Mouse (Mus musculus) ovary, postnatal 10 days (tissue): ENCODE data around the gene Tmem107.
A peak's percentile ranks its signal among the peaks of the same experiment; 100 is the strongest.

Source experiments
- DNase-seq: peaks from one replicate; pipeline ENCODE4 v3.0.0; 2022; ENCODE audit warnings: low spot score

Tmem107 gene

DNA sequence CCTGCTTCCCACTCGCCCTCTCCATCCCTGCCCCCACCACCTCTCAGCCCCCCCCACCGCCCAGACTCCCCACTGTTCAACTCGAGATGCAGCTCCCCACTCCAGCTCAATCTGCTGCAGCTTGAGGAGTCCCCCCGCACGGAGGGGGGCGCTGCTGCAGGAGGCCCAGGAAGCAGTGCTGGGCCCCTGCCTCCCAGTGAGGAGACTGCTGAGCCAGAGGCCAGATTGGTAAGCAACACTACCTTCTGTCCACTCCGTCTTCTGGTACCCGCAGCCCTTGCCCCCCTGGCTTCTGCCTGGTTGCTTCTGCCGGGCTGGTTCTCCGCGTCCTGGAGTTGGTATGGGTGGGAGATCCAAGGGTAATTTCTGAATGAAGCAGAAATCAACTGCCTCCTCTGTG is 36.2 kb downstream of the Tmem107 start:
- DNase-seq, result no peak

DNA sequence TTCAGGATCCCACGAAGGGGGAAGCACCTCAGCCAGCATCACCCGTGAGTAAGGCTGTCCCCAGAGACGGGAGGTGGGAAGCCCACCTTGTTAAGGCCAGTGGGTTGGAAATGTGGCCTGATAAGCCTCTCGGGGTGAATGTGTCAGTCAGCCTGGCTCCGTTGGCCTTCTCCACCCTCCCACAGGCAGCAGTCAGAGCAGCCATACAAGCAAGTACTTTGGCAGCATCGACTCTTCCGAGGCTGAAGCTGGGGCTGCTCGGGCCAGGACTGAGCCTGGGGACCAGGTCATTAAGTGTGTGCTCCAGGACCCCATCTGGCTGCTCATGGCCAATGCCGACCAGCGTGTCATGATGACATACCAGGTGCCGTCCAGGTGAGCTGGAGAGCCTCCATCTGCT is 37.1 kb downstream of the Tmem107 start:
- DNase-seq, result no peak

DNA sequence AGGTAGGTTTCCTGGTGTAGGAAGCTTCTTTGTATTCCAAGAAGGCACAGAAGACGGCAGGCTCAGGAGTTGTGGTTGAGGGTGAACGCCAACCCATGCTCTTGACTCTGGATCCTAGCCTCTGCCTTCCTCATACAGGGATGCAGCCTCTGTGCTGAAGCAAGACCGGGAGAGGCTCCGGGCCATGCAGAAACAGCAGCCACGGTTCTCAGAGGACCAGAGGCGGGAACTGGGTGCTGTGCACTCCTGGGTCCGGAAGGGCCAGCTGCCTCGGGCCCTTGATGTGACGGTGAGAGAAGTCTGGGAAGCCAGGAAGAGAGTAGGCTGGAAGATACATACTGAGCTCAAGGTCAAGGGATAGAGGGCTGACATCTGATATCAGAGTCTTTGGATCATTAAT is 37.6 kb downstream of the Tmem107 start:
- no peak for DNase-seq

DNA sequence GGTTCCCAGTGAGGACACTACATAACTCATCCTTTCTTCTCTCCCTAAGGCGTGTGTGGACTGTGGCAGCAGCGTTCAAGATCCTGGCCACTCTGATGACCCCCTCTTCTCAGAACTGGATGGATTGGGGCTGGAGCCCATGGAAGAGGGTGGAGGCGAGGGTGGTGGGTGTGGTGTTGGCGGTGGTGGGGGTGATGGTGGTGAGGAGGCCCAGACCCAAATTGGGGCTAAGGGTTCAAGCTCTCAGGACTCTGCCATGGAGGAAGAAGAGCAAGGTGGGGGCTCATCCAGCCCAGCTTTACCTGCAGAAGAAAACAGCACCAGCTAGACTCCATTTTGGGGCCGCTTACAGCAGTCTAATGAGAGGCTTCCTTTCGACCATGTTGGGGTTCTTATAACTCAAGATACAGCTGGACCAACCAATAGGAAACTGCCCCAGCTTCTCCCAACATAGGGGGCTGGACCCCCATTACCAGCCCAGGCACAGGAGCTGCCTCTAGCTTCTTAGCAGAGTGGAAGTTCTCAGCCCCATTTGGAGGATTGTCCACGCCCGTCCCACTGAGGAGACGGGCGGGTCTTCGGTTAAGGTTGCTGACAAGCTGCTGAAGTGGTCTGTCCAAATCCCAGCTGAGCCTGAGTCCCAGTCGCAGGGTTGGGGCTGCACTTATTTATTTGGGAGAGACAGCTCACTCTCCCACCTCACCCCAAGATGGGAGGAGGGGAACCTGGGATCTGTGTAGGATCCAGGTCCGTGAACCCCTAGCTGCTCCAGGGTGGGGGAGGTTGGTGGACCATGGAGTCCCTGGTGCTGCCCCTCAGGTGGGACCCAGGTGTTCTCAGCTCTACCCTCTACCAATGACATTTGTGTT is 38.7 kb downstream of the Tmem107 start:
- DNase-seq, result no peak

DNA sequence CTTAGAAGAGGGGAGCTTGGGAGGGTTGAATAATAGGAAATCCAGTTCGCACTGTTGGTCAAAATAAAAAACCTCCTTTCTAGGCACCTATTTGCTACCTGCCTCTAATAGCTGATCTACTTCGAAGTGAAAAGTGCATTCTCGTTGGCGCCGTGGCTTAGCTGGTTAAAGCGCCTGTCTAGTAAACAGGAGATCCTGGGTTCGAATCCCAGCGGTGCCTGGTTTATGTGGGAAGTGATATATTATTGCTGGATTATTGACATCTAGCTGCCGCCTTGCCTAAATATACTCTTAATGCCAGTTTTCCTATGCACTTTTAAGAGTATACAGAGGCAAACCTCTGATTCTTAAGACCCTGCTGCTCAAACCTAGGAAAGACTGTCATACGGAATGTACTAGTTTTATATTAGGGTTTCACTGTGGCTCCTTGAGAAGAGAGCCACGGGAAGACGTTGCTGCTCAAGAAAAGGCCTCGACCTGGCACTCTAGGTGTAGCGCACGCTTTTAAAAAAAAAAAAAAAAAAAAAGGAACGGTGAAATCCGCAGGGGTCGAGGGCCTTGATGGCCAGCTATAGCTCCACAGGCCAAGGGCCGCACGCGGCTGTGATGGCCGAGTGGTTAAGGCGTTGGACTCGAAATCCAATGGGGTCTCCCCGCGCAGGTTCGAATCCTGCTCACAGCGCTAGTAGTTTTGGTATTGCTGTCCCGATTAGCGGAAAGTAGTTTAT is 39.9 kb downstream of the Tmem107 start:
- peak; percentile 99 for DNase-seq

DNA sequence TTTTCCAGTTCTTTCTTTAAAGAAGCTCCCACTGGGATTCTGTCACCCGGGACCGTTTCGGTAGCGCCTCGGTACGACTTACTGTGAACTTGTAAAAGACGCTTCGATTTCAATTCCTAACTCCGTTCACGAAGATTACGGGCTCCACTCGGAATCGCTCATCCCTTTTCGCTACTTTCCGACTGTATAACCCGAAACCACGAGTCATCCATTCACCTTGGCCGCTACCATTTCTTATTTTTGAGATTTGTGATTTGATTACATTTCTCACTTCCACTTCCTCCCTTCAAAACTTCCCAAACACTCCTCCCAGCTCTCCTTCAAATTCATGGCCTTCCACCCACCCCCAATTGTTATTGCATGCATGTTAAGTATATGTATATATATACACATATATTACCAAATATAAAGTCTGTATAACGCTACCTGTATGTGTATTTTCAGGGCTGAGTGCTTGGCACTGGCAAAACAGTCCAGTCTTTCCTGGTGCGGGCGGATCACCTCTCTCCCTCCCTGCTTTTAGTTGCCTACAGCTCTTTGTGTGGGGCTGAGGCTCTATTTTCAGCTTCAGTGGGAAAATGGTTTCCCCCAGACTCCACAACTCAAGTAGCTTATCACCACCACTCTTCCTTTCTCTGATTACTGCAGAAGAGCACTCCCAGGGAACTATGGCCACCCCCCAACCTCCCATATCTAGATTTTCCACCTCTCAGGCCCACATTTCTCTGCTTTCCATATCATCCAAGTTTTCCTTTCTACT is 40.6 kb downstream of the Tmem107 start:
- DNase-seq, result no peak

DNA sequence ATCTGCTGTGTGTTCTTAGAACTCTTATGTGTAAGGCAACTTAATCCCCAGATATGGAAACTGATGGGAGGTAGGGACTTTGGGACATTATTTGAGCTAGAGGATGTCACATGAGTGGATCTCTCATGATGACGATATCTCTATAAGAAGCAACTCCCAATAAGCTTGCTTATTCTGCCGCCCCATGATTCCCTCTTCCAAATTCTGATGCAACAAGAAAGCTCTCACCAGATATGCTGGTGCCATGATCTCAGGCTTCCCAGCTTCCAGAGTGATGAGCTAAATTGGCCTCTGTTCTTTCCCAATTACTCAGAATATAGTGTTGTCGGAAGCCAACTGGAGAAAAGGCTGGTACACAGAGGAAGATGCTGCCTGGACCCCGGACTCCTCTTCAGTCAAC is 41.3 kb downstream of the Tmem107 start:
- no peak for DNase-seq

DNA sequence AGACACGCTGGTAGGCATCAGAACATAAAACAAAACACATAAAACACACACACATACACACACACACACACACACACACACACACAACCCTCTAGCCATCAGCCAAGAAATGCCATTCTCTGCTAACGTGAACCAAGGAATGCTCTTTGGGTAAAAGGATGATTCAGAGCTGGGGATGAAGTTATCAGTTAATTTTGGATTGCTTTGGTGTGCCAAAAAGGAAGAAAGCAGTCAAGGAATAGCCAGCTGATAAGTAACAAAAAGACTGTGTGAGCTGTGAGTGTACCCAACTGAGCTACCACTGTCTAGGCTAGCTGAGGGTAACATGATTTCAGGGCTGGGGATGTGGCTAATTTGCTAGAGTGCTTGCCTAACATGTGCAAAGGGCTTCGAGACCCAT is 43.4 kb downstream of the Tmem107 start:
- no peak for DNase-seq

DNA sequence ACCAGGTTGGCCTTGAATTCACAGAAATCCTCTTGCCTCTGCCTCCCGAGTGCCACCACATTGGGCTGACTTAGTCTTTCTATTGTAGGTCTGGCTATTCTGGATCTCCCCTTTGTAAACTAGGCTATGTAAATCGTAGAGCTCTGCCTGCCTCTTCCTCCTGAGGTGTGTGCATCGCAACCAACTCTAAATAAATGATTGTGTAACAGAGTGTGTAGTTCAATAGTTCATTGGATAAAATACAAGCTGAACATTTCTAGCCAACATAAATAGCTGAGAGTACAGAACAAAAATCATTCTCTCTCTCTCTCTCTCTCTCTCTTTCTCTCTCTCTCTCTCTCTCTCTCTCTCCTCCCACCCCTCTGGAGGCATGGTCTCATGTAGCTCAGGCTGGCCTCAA is 44.0 kb downstream of the Tmem107 start:
- DNase-seq, result no peak

DNA sequence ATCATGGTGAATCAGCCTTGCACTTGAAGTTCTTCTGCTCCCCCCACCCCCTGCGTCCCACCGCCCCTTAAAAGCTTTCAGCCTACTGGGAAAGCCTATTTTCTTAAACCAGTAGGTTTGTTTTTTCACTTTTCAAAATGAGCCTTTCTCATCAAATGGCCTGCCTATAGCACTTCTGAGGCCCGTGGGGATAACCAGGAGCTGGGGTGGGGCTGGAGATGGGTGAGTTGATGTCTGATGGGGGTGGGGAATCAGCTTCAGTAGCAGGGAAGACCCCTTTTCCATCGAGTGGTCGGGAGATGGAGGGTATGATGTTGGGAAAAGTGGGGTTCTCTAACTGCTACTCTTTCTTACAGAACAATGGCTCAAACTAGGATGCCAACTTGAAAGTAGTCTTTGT is 46.2 kb downstream of the Tmem107 start:
- no peak for DNase-seq

DNA sequence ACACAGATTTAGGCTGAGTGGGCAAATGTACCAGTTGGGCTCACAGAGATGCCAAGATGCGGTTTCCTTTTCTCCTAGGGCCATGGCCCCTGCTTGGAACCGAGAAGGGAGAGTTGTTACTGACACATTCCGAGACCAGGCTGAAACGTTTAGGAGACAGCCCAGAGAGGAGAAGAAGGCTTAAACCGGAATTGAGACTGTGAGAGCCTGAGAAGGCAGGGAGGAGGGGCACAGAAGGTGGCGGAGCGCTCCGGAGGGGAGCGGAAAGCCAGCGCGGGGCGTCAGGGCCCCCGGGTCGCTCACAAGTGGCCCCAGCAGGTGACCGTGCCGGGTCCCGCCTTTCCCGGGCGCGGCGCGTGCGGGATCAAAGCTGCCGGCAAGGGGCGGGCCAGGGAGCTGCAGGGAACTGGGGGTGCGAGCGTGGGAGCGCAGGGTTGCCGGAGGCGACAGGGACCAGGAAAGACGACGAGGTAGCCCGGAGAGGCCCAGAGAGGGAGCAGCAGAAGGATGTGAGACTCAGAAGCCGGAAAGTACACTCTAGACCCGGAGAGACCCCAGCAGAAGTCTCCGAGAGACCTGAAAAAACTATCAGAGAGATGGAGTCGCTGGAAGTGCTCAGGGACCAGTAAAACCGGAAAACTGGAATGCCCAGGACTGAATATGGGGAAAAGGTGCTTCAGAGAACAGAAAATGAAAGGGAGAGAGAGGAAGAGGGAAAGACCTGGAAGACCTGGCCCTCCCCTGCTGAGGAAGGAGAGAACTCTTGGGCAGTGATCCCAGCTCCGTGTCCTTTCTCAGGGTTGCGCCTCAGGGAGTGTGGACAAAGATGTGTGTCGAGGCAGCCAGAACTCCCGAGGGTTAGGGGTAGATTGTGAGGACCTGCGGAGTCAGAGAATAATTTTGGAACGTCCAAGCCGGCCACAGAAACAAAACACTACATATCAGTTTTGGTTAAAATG is 47.4 kb downstream of the Tmem107 start:
- DNase-seq, result peak; percentile 38

DNA sequence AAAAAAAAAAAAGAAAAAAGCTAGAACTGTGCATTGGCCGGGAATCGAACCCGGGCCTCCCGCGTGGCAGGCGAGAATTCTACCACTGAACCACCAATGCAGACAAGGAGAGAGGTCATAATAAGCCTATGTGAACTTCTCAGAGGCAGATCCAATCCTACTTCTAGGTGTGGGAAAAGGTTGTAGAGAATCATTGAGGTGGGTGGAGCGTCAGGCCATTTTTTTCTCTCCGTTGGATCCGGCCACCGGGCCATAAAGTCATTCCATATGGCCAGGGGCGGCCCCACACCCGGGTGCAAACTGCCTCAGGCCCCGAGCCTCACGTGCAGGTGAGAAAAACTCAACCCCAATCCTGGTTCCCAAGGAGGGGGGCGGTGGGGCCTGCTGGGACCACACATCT is 48.2 kb downstream of the Tmem107 start:
- DNase-seq, result peak; percentile 84

DNA sequence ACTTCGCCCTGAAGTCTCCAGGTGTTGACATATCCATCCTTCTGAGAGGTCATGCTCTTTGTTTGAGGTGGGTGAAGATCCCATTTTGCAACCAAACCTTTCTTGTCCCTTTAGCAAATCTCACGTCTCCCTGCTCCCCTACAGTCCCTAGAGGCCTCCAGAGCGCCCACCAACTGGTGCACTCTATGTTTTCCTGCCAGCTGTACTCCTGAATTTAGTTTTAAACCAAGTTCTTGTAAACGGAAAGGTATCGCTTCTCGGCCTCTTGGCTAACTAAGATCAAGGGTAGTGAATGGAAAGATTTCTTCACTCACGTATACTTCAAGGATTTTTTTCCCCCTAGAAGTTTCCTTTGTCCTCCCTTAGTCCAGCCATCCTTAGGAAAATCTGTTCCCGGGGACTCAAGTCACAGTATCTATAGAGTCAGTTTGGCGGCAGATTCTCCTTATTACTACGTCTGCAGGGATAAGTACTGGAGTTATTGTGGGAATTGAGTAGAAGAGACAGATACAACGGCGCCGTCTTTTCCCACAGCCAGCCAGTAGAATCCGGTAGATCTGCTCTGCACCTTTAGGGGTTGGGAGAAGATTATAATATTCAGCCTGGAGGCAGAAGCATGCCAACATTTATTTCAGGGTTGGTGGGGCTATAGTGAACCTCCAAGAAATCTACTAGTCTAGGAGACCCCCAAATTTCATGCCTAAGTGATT is 49.0 kb downstream of the Tmem107 start:
- no peak for DNase-seq

DNA sequence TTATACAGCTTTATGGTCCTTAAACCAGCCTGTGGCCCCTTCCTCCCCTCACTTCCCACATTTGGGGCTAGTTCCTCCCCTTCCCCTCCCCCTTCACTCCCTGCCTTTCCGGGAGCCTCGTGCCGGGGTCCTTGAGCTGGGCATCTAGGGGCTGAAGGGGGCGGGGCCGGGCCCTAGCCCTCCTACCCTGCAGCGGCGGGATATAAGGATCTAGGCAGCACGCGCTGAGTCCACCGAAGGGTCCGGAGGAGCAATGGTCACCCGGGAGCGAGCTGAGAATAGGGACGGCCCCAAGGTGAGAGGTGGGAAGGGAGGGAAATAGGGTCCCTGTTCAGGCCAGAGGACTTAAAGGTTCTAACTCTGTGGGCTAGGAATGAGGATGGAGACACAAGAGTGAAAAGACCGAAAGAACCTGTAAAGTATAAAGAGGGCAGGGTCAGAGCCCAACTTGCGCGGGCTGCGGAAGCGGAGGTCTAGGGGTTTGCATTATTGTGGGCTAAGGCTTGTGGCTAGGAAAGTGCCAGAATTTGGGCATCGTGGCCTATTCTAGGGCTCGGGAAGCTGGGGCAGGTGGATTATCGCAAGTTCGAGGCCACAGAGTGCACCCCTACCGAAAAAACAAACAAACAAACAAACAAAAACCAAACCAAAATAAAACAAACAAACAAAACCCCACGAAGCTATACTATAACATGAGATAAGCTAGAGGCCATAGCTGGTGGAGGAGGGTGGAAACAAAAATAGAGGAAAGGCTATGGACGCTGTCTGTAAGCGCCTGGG is 49.8 kb downstream of the Tmem107 start, which contains the start of gene Hes7:
TSS of gene Hes7 (plus strand) at position 184 of the 780 bp plus-strand sequence.
- no peak for DNase-seq

DNA sequence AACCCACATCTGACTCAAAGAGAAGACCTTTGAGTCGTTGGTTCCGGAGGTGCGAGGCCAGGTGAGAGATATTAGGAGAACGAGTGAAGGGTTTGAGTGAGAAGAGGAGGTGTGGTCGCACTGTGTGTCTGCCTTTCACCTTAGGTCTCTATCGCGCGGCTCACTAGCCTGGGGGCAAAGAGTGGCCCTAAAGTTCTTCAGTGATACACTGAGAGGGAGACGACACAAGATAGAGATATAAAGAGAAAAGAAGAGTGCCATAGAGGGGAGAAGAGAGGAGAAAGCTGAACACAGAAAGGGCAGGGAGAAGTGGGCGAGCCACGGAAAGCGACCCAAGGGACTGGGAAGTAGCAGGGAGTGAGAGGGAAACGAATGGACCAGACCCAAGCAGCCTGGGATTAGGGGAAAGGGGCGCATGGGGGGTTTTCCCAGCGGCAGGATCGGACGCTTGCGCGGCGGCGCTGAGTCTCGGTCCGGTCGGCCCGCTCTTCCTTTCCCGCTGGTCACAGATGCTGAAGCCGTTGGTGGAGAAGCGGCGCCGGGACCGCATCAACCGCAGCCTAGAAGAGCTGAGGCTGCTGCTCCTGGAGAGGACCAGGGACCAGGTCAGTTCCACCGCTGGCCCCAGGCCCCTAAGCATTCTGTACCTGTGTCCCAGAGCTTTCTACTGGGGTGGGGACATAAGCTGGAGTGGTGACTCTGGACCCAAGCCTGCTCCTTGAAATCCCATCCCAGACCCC is 50.6 kb downstream of the Tmem107 start:
- no peak for DNase-seq

DNA sequence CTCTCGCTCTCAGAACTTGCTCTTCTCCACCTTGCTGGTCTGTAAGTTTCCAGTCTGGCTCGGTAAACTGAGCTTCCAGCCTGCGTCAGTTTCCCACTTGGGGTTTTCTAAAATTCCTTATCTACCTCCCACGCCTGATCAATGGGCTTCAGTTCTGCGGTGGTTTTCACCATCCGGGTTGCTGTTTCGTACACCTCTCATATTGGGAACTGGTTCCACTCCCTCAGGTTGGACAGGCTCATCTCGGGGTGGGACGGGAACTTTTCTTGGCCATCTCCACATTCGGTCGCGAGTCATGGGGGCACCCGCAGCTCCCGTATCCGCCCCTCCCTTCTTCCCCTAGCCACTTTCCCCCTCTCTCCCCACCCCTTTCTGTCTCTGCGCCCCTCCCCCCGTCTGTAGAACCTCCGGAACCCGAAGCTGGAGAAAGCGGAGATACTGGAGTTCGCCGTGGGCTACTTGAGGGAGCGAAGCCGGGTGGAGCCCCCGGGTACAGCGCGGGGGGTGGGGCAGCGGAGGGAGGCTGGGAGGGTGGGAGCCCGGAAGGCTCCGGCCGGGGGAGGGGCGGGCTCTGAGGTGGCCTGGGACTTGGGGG is 51.2 kb downstream of the Tmem107 start:
- no peak for DNase-seq

DNA sequence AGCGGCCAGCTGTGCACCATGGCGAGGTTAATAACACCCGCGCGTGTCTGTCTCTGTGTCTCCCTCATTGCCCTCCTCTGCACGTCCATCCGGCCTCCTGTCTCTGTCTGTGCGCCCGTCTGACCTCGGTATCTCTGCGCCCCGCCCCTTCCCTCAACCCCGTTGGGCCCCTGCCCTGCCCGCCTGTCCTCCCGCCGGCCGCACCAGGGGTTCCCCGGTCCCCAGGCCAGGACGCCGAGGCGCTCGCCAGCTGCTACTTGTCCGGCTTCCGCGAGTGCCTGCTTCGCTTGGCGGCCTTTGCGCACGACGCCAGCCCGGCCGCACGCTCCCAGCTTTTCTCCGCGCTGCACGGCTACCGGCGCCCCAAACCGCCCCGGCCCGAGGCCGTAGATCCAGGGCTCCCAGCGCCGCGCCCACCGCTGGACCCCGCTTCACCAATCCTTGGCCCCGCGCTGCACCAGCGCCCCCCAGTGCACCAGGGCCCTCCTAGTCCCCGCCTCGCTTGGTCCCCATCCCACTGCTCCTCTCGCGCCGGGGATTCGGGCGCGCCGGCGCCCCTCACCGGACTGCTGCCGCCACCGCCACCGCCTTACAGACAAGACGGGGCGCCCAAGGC is 51.8 kb downstream of the Tmem107 start, which contains the start of gene 9130213A22Rik:
TSS of gene 9130213A22Rik (minus strand) at position 254 of the 616 bp plus-strand sequence.
- peak; percentile 84 for DNase-seq
